Mouse (Mus musculus) small intestine, adult 2 months (tissue): ENCODE results near the gene Gosr2.

Source experiments
- CTCF ChIP-seq: fragments of 200-500 bp; IDR thresholded peaks from 2 replicates; pipeline ENCODE4 v1.5.1; 2012; ENCODE audit warnings: low read depth, mild to moderate bottlenecking, control low read depth, inconsistent platforms, low read length, moderate library complexity, mixed read lengths; ENCODE audit not compliant: insufficient replicate concordance, insufficient read length; ENCODE audit errors: extremely low read depth
- POLR2A ChIP-seq: fragments of 200-500 bp; IDR thresholded peaks from 2 replicates; pipeline ENCODE4 v1.6.1; 2012; ENCODE audit warnings: low read depth, mild to moderate bottlenecking, control low read depth, inconsistent platforms, low read length, moderate library complexity

- TF ChIP-seq CTCF (no peak), POLR2A (no peak)
Measured at GRCm38 (mm10) chr11:103645731-103646130, 52.0 kb downstream of the Gosr2 start.
